Mouse (Mus musculus): ENCODE measurements around the gene Pdlim1.

DNA sequence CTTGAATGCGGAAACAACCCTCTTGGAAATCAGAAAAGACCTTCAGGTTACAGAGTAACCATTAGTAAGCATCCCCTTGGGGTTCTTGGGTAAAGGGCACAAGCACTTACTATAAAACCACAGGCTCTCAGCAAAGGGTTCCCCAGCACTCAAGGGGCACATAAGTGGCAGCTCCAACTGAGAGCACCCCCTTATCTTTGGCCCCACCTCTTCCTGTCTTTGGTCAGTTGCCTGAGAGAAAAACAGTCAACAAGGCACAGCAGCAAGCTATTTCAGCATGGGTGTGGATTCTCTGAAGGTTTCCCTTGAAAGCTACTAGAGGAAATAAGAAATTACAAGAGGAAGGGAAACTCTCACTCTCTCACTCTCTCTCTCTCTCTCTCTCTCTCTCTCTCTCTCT lies 4.3 kb downstream of the Pdlim1 start:
- peak; percentile 96 for TF ChIP-seq GATA1 (IDR thresholded peaks at IDR 0.05; ENCODE audit: borderline replicate concordance, low read length)
- TF ChIP-seq FLI1 (IDR thresholded peaks at IDR 0.05; ENCODE audit: low read length): no peak
